In the genomic region with DNA sequence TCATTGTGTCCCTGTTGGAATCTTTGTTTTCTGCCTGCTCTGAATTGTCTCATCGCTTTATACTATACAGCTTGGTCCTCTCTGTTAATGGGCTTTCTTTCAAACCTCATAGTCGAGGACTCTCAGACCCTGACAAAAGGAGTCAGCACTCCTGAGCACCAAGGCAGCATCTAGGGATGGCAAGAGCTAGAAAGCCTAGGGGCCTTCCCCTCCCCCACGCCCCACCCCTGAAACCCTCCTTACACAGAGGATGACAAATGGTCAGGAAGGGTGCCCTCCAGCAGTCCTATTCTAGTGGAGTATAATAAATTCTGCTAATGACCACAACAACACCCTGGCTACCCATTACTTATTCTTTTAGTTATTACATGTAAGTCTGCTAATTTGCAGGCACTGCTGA, we compare ENCODE assay signal across 21 mouse cellular contexts.
DNase-seq lines count a peak whose midpoint lies in the region; ATAC-seq lines count a peak whose summit lies in the region.
"Had no signal": no experiment of that assay in that cellular context is flagged by ENCODE, and none has a peak within 500 bp of the region (broad histone marks: within the 10 kb centered on the region; RNA-seq: fewer than 3 reads in every experiment).

No protein-coding gene starts in this region.

- no peak overlapping the region for H3K9ac ChIP-seq in heart, embryonic 11.5 days (ENCODE audit: low read depth, low read length)
- H3K9ac ChIP-seq in midbrain, embryonic 13.5 days (replicated peaks) = no peak overlapping the region
- no peak overlapping the region for H3K9ac ChIP-seq in midbrain, embryonic 11.5 days (ENCODE audit: low read length)
- no peak overlapping the region for H3K9ac ChIP-seq in hindbrain, embryonic 16.5 days (ENCODE audit: low read depth, low read length)
- H3K9ac ChIP-seq in neural tube, embryonic 15.5 days (replicated peaks) = no peak overlapping the region
- H3K9ac ChIP-seq: embryonic facial prominence, embryonic 15.5 days; forebrain, embryonic 15.5 days; heart, embryonic 12.5 days had no signal

- H3K4me2 ChIP-seq in heart, embryonic 11.5 days = no peak overlapping the region
- no peak overlapping the region for H3K4me2 ChIP-seq in midbrain, embryonic 13.5 days (replicated peaks)
- H3K4me2 ChIP-seq in midbrain, embryonic 11.5 days = no peak overlapping the region
- H3K4me2 ChIP-seq in hindbrain, embryonic 16.5 days (ENCODE audit: low read length) = no peak overlapping the region
- no peak overlapping the region for H3K4me2 ChIP-seq in neural tube, embryonic 15.5 days
- H3K4me2 ChIP-seq: embryonic facial prominence, embryonic 15.5 days; forebrain, embryonic 15.5 days; heart, embryonic 12.5 days had no signal

- no peaks in the 10 kb centered on the region for H3K36me3 ChIP-seq in heart, embryonic 11.5 days (ENCODE audit: control insufficient read depth, insufficient read depth, low read length)
- H3K36me3 ChIP-seq in midbrain, embryonic 13.5 days = no peaks in the 10 kb centered on the region
- no peaks in the 10 kb centered on the region for H3K36me3 ChIP-seq in midbrain, embryonic 11.5 days (ENCODE audit: control insufficient read depth, insufficient read depth, low read length)
- no peaks in the 10 kb centered on the region for H3K36me3 ChIP-seq in hindbrain, embryonic 16.5 days (ENCODE audit: control insufficient read depth, insufficient read depth, low read length)
- no peaks in the 10 kb centered on the region for H3K36me3 ChIP-seq in neural tube, embryonic 15.5 days
- H3K36me3 ChIP-seq: embryonic facial prominence, embryonic 15.5 days; forebrain, embryonic 15.5 days; G1E; heart, embryonic 12.5 days had no signal

- H3K27ac ChIP-seq in heart, embryonic 11.5 days (ENCODE audit: low read depth, low read length) = no peak overlapping the region
- no peak overlapping the region for H3K27ac ChIP-seq in midbrain, embryonic 13.5 days
- H3K27ac ChIP-seq in midbrain, embryonic 11.5 days (ENCODE audit: low read depth, low read length) = no peak overlapping the region
- no peak overlapping the region for H3K27ac ChIP-seq in hindbrain, embryonic 16.5 days (ENCODE audit: low read depth, low read length)
- no peak overlapping the region for H3K27ac ChIP-seq in neural tube, embryonic 15.5 days (replicated peaks)
- H3K27ac ChIP-seq: embryonic facial prominence, embryonic 15.5 days; forebrain, embryonic 15.5 days had no signal

- DNase-seq in heart, adult 11 months = peak; percentile 36
- no peak for DNase-seq in midbrain, embryonic 11.5 days (ENCODE audit: low spot score, missing footprints)
- no peak for DNase-seq in right cerebral cortex, postnatal 10 days (ENCODE audit: low spot score in 2 of 2)
- DNase-seq: adrenal gland, postnatal 10 days; B cell, adult 2 months; cerebellum, adult 11 months; cerebellum, adult 8-10 months; cerebellum, postnatal 14 days; embryo, embryonic 11 days; gastrocnemius, postnatal 36 days; heart, adult 18-20 months had no signal

- H3K9me3 ChIP-seq in heart, embryonic 11.5 days (replicated peaks; ENCODE audit: control insufficient read depth, low read length) = no peaks in the 10 kb centered on the region; the same call in 1 of the 2 replicates
- no peaks in the 10 kb centered on the region for H3K9me3 ChIP-seq in midbrain, embryonic 13.5 days
- no peaks in the 10 kb centered on the region for H3K9me3 ChIP-seq in midbrain, embryonic 11.5 days (ENCODE audit: control insufficient read depth, low read length)
- no peaks in the 10 kb centered on the region for H3K9me3 ChIP-seq in hindbrain, embryonic 16.5 days (ENCODE audit: control insufficient read depth, low read length)
- H3K9me3 ChIP-seq in neural tube, embryonic 15.5 days (replicated peaks) = no peaks in the 10 kb centered on the region
- H3K9me3 ChIP-seq: embryonic facial prominence, embryonic 15.5 days; forebrain, embryonic 15.5 days had no signal

- no peaks in the 10 kb centered on the region for H3K27me3 ChIP-seq in heart, embryonic 11.5 days (ENCODE audit: control insufficient read depth, insufficient read depth, low read length)
- no peaks in the 10 kb centered on the region for H3K27me3 ChIP-seq in midbrain, embryonic 13.5 days
- no peaks in the 10 kb centered on the region for H3K27me3 ChIP-seq in midbrain, embryonic 11.5 days (ENCODE audit: control insufficient read depth, insufficient read depth, low read length)
- H3K27me3 ChIP-seq in hindbrain, embryonic 16.5 days (replicated peaks; ENCODE audit: control insufficient read depth, insufficient read depth, low read length) = no peaks in the 10 kb centered on the region
- no peaks in the 10 kb centered on the region for H3K27me3 ChIP-seq in neural tube, embryonic 15.5 days (replicated peaks)
- H3K27me3 ChIP-seq: embryonic facial prominence, embryonic 15.5 days; forebrain, embryonic 15.5 days; heart, embryonic 12.5 days had no signal

- H3K4me3 ChIP-seq in heart, embryonic 11.5 days (ENCODE audit: low read depth, low read length) = no peak overlapping the region
- no peak overlapping the region for H3K4me3 ChIP-seq in midbrain, embryonic 13.5 days (replicated peaks)
- H3K4me3 ChIP-seq in midbrain, embryonic 11.5 days (ENCODE audit: low read depth, low read length) = no peak overlapping the region
- H3K4me3 ChIP-seq in hindbrain, embryonic 16.5 days (ENCODE audit: low read length) = no peak overlapping the region
- no peak overlapping the region for H3K4me3 ChIP-seq in neural tube, embryonic 15.5 days (replicated peaks)
- H3K4me3 ChIP-seq: embryonic facial prominence, embryonic 15.5 days; erythroblast, embryonic 14.5 days; forebrain, embryonic 15.5 days; heart, embryonic 12.5 days had no signal

- ATAC-seq in heart, embryonic 11.5 days (replicated peaks; ENCODE audit: insufficient number of reproducible peaks, low FRiP score, low TSS enrichment) = no peak
- peak; percentile 38 for ATAC-seq in midbrain, embryonic 13.5 days
- ATAC-seq in midbrain, embryonic 11.5 days (ENCODE audit: low FRiP score) = no peak
- ATAC-seq in hindbrain, embryonic 16.5 days = peak; percentile 32; the same call in 1 of the 2 replicates
- peak; percentile 23 for ATAC-seq in neural tube, embryonic 15.5 days (ENCODE audit: low FRiP score)
- ATAC-seq: CD4-positive, CD25-positive, alpha-beta regulatory T cell, adult 4 months; forebrain, embryonic 15.5 days had no signal

- WGBS in heart, embryonic 11.5 days (ENCODE audit: insufficient replicate concordance) = 58% methylated on average over 3 of the region's 3 CpGs
- 64% methylated on average over 3 of the region's 3 CpGs for WGBS in midbrain, embryonic 13.5 days
- WGBS in midbrain, embryonic 11.5 days = 74% methylated on average over 3 of the region's 3 CpGs
- 42% methylated on average over 3 of the region's 3 CpGs for WGBS in hindbrain, embryonic 16.5 days
- WGBS in neural tube, embryonic 15.5 days = 36% methylated on average over 3 of the region's 3 CpGs

- 0 out of 2 replicates have a peak, but pooled peaks cover 3% of the 10 kb centered on the region for H3K4me1 ChIP-seq in heart, embryonic 11.5 days (ENCODE audit: control insufficient read depth, insufficient read depth, low read length)
- H3K4me1 ChIP-seq in midbrain, embryonic 13.5 days (replicated peaks) = peaks cover 8% of the 10 kb centered on the region
- H3K4me1 ChIP-seq in midbrain, embryonic 11.5 days (ENCODE audit: control insufficient read depth, insufficient read depth, low read length) = no peaks in the 10 kb centered on the region
- peaks cover under 1% of the 10 kb centered on the region; the same call in 1 of the 2 replicates for H3K4me1 ChIP-seq in hindbrain, embryonic 16.5 days (ENCODE audit: control insufficient read depth, insufficient read depth, low read depth, low read length)
- H3K4me1 ChIP-seq in neural tube, embryonic 15.5 days = peaks cover 15% of the 10 kb centered on the region
- H3K4me1 ChIP-seq: embryonic facial prominence, embryonic 15.5 days had no signal

Comparison
In these comparisons a context has a peak if more than half of its experiments do, and no peak if none do; other contexts are left out.
1. ATAC-seq: peak in midbrain, embryonic 13.5 days (single experiment), hindbrain, embryonic 16.5 days (single experiment) and neural tube, embryonic 15.5 days (single experiment); none in heart, embryonic 11.5 days (single experiment) and midbrain, embryonic 11.5 days (single experiment).